Mouse (Mus musculus) layer of hippocampus, adult 9-11 months (tissue): Measurements from ENCODE around the gene Sgcg.
A peak's percentile ranks its signal among the peaks of the same experiment; 100 is the strongest.

Experiments
- DNase-seq: peaks from one replicate; pipeline ENCODE4 v3.0.0; 2022

Sgcg gene

GRCm38 (mm10) chr14:61258352-61258751 lies at the start of gene Sgcg:
Gene Sgcg, minus strand, starts transcription at chr14:61258490.
- DNase-seq, result no peak

GRCm38 (mm10) chr14:61303969-61304609 lies 45.8 kb upstream of the Sgcg start:
- no peak for DNase-seq

GRCm38 (mm10) chr14:61302428-61302827 lies 44.1 kb upstream of the Sgcg start:
- no peak for DNase-seq

DNA sequence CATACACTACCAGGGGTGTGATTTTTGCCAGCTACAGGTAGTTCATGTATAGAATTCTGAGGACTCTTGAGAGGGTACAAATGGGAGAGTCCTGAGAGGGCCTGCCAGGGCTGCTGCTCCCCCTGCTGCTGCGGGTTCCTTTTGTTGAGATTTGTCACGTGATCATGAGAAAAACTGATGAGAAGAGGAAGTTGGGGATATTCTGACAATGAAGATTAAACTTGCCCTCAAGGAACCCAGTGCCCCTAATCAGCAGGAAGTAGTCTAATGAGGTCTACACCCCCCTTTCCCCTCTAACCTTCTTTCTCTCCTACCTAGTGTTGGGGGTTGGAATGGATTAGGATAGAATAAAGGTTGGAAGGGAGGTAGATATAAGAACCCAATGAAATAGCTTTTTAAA lies 43.0 kb upstream of the Sgcg start:
- DNase-seq, result no peak

DNA sequence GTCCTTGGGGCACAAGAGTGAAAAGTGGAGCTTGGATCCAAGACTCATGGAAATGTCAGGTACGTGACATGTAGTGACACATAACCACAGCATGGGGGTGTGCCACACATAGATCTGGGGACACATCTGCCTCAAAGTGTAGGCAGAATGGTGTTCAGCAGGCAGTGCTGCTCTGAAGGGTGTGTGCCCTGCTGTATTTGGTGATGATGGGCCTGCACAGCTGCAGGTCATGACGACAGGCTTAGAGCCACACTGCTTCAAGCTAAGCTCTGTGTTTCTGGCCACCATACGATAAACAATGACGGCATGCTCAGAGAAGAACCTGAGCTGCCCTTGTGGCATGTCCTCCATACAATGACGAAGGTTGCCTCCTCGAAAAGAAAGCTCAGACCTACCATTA lies 41.5 kb upstream of the Sgcg start:
- DNase-seq, result no peak

DNA sequence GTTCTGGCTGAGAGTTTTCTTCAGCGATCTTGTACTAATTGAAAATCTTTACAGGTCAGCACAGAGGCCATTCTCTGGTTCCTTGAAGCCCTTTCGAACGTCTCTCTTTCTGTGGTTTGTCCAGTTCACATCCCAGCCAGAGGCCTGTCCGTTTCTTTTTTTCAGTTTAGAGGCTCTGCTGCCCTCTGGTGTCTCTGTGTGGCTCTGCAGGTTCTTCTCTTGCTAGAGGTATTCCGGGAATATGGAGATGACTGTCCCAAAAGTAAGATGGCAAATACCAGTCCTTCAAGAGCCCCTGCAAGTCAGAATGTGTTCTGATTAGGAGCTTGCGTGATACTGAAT lies 36.4 kb upstream of the Sgcg start:
- peak; percentile 32 for DNase-seq

GRCm38 (mm10) chr14:61293884-61294737 lies 35.8 kb upstream of the Sgcg start:
- peak; percentile 52 for DNase-seq

- DNase-seq, result no peak
Observed at GRCm38 (mm10) chr14:61290664-61291063, 32.4 kb upstream of the Sgcg start.

- DNase-seq, result no peak
Observed at GRCm38 (mm10) chr14:61288606-61289286, 30.5 kb upstream of the Sgcg start.

DNA sequence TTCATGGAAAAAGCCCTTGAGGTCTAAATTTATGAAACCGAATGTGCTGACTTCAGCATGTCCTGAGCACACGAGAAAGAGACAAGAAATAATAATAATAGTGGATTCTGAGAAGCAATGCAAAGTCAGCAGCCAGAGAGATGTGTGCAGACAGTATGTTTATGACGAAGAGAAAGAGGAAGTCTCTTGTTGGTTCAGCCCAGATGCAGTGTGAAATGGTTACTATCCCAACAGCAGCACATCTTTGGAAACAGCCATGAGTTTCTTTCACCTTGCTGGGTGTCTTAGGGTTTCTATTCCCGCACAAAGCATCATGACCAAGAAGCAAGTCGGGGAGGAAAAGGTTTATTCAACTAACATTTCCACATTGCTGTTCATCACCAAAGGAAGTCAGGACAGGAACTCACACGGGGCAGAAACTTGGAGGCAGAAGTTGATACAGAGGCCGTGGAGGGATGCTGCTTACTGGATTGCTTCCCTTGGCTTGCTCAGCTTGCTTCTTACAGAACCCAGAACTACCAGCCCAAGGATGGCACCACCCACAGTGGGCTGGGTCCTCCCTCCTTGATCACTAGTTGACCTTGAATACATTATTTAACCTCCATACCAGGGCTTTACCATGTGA lies 20.5 kb upstream of the Sgcg start:
- DNase-seq, result no peak

GRCm38 (mm10) chr14:61277285-61277684 lies 19.0 kb upstream of the Sgcg start:
- no peak for DNase-seq

- no peak for DNase-seq
Observed at GRCm38 (mm10) chr14:61274414-61275198, 16.3 kb upstream of the Sgcg start.

DNA sequence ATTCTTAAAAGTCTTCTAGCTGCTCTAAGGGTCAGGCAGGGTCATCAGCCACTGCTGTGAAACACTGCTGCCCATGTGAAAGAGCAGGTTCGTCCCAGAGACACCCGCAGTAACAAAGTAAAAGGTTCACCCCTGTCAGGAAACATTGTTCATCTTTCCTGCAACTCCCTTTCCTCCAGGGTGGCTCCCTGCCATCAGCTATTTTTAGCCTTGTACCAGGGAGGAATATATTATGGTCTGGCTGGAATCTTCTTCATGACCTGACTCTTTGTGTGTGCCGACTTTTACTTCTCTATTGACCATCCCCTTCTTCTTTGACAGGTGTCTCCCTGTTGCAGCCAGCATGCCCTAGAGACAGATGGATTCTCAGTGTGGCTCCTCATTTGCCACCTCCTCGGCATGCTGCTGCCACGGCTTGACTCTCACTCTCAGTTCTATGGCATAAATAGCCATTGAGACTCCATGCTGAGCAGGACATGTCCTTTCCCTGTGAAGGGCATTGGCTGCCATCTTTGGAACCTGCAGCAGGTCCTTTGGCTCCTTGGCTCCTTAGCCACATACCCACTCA lies 9.7 kb upstream of the Sgcg start:
- DNase-seq, result no peak

DNA sequence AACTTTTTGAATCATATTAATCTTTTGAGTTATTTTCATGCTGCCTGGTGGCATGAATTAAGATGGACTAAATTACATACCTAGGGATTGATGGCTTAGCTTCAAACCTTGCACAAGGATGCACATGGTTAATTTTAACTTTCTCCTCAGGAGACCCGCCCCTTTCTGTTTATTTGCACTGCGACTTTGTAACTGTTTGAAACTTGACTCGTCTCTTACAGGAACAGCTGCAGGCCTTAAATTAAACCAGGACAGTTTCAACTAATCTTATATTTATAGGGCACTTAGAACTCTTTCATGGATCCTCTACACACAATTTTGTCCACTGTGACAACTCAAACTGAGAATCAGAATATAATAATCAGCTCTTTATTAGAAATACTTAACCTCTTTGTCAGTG lies 794 bp upstream of the Sgcg start:
- no peak for DNase-seq

- no peak for DNase-seq
Observed at GRCm38 (mm10) chr14:61252596-61253388, 5.5 kb downstream of the Sgcg start.

GRCm38 (mm10) chr14:61246444-61246843 lies 11.8 kb downstream of the Sgcg start:
- DNase-seq, result no peak

DNA sequence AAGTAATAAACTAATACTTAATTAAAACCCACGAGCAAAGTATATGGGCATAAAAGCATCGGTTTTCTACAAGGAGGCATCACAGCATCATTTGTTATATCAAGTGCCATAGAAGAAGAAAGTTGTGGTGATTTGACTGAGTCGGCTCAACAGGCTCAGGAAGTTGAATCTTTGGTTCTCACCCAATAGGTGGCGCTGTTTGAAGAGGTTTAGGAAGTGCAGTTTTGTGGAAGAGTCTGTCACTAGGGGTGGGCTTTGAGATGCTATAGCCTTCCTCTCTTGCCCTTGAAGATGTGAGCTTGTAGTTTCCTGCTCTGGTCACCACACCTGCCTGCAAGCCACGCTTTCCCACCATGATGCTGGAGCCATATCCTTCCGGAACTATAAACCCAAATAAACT lies 15.7 kb downstream of the Sgcg start:
- DNase-seq, result no peak

GRCm38 (mm10) chr14:61238751-61239150 lies 19.5 kb downstream of the Sgcg start:
- peak; percentile 42 for DNase-seq

DNA sequence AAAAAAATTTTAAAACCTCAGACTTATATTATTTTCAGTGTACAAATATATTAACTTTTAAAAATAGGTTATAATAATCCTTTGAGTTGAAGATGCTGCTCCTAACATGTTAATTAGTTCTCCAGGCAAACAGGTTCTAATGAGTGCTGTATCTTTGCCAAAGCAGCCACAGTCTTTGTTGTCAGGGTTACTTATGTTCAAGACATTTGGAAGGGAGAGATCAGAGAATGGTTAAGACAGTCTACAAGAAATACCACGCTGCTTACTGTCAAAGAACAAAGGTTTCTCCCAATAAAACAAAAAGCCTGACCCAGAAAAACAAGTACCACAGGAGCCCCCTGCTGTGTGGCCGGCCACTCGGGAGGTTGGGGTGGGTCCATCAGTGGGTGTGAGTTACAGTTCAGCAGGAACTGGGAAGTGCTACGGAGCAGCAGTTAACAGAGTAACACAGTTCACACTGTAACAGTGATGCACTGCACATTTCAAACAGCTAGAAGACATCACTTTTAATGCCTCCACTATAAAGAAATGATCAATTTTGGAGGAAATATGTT lies 21.1 kb downstream of the Sgcg start:
- DNase-seq, result no peak

- DNase-seq, result no peak
Observed at GRCm38 (mm10) chr14:61235846-61236474, 22.3 kb downstream of the Sgcg start.
